Mouse (Mus musculus) liver, embryonic 14.5 days (tissue): ENCODE measurements around the gene Prkag1.

Source experiments
- CTCF ChIP-seq: IDR thresholded peaks from 2 replicates; pipeline ENCODE4 v1.5.1; 2016; ENCODE audit warnings: antibody characterized with exemption, low read depth, control low read depth
- EP300 ChIP-seq: IDR thresholded peaks from 2 replicates; pipeline ENCODE4 v1.6.1; 2016; ENCODE audit warnings: antibody characterized with exemption, low read depth

DNA sequence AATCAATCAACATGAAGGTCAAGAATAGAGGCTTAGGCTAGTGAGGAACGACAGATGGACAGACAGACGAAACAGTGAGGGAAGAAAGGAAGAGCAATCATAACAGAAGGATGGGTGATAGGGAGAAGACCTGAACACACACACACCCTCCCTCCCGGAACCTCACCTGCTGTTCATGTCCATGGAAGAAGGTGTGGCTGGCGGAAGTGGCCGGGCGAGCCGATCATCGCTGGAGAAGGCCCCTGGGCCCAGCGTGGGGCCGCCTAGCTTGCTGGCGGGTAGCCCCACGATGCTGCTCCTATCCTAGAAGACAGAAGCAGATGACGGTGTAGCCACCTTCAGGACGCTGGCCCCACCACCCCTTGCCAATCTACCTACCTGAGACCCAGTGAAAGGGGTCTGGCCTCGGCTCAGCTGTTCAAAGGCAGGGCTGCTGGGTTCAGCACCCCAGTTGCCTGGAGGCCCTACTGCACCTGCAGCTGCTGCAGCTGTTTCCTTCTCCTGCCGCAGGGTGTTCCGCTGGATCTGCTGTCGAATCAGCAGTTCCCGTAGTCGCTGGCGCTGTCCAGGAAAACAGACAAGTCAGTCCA lies 20.0 kb upstream of the Prkag1 start:
- TF ChIP-seq CTCF, result no peak
- TF ChIP-seq EP300, result no peak
